Mouse (Mus musculus): ENCODE measurements around the gene Atg9b.

GRCm38 (mm10) chr5:24401969-24402368 lies 10.0 kb upstream of the Atg9b start:
- TF ChIP-seq POLR2A (IDR thresholded peaks at IDR 0.05; ENCODE audit: borderline replicate concordance, control insufficient read depth, low read depth, low read length) (no peak), CTCF (IDR thresholded peaks at IDR 0.05; ENCODE audit: control insufficient read depth, insufficient read depth, low read length) (no peak)

Data from bone marrow, adult 2 months (tissue).